20 mouse cellular contexts compared by ENCODE assay signal in the genomic region with DNA sequence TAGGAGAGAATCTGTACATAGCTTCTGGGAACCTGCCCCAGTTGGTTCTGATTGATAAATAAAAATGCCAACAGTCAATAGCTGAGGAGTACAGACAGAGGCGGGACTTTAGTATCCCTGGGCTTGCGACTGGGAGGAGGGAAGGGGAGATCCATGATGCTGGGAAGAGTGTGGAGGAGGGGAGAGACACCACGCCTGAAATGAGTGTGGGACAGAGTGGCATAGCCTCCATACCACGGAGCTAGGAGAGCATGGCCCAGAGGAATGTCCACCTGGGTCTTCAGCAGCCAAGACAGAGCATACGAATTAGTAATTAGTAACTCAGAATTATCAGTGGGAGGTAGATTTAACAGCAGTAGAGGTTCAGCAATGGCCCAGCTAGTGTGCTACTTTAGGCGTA.
DNase-seq lines count a peak whose midpoint lies in the region; ATAC-seq and TF ChIP-seq lines count a peak whose summit lies in the region.
"Had no signal": no experiment of that assay in that cellular context is flagged by ENCODE, and none has a peak within 500 bp of the region (broad histone marks: within the 10 kb centered on the region; RNA-seq: fewer than 3 reads in every experiment).

No protein-coding gene starts in this region.

- H3K4me2 ChIP-seq in forebrain, embryonic 11.5 days (ENCODE audit: low read depth, low read length, severe bottlenecking), result no peak overlapping the region
- H3K4me2 ChIP-seq in forebrain, embryonic 14.5 days (ENCODE audit: low read length), result no peak overlapping the region
- no peak overlapping the region for H3K4me2 ChIP-seq in kidney, postnatal 0 days (ENCODE audit: low read length)
- no peak overlapping the region for H3K4me2 ChIP-seq in neural tube, embryonic 11.5 days (ENCODE audit: low read depth)
- H3K4me2 ChIP-seq in intestine, embryonic 15.5 days (replicated peaks), result no peak overlapping the region
- H3K4me2 ChIP-seq: embryonic facial prominence, embryonic 12.5 days; heart, embryonic 12.5 days had no signal

- no peaks in the 10 kb centered on the region for H3K36me3 ChIP-seq in forebrain, embryonic 11.5 days (ENCODE audit: control insufficient read depth, insufficient read depth, low read length)
- no peaks in the 10 kb centered on the region for H3K36me3 ChIP-seq in forebrain, embryonic 14.5 days (ENCODE audit: control insufficient read depth, insufficient read depth, low read length)
- H3K36me3 ChIP-seq in kidney, postnatal 0 days (ENCODE audit: insufficient read depth, low read length), result no peaks in the 10 kb centered on the region
- no peaks in the 10 kb centered on the region for H3K36me3 ChIP-seq in neural tube, embryonic 11.5 days (ENCODE audit: control insufficient read depth, insufficient read depth, low read length)
- no peaks in the 10 kb centered on the region for H3K36me3 ChIP-seq in intestine, embryonic 15.5 days
- H3K36me3 ChIP-seq: embryonic facial prominence, embryonic 12.5 days; heart, embryonic 12.5 days; hindbrain, embryonic 10.5 days had no signal

- no peak for TF ChIP-seq CTCF in kidney, postnatal 0 days (IDR thresholded peaks at IDR 0.05; ENCODE audit: low read depth)

- H3K27ac ChIP-seq in forebrain, embryonic 11.5 days (ENCODE audit: low read depth, low read length), result no peak overlapping the region
- no peak overlapping the region for H3K27ac ChIP-seq in forebrain, embryonic 14.5 days (ENCODE audit: low read depth, low read length)
- no peak overlapping the region for H3K27ac ChIP-seq in kidney, postnatal 0 days
- H3K27ac ChIP-seq in neural tube, embryonic 11.5 days (ENCODE audit: low read depth, low read length), result no peak overlapping the region
- H3K27ac ChIP-seq in intestine, embryonic 15.5 days, result no peak overlapping the region
- H3K27ac ChIP-seq: embryonic facial prominence, embryonic 12.5 days; heart, adult 2 months; hindbrain, embryonic 10.5 days had no signal

- H3K27me3 ChIP-seq in forebrain, embryonic 11.5 days (ENCODE audit: control insufficient read depth, insufficient read depth, low read length), result no peaks in the 10 kb centered on the region
- H3K27me3 ChIP-seq in forebrain, embryonic 14.5 days (replicated peaks; ENCODE audit: control insufficient read depth, insufficient read depth, low read length), result no peaks in the 10 kb centered on the region
- no peaks in the 10 kb centered on the region for H3K27me3 ChIP-seq in kidney, postnatal 0 days (ENCODE audit: insufficient read depth, low read length)
- H3K27me3 ChIP-seq in neural tube, embryonic 11.5 days (ENCODE audit: control insufficient read depth, insufficient read depth, low read length), result no peaks in the 10 kb centered on the region
- H3K27me3 ChIP-seq in intestine, embryonic 15.5 days (replicated peaks), result no peaks in the 10 kb centered on the region
- H3K27me3 ChIP-seq: CH12.LX; embryonic facial prominence, embryonic 12.5 days; heart, embryonic 12.5 days had no signal

- H3K4me3 ChIP-seq in forebrain, embryonic 11.5 days (ENCODE audit: low read depth, low read length), result no peak overlapping the region
- H3K4me3 ChIP-seq in forebrain, embryonic 14.5 days (ENCODE audit: low read depth, low read length), result no peak overlapping the region
- no peak overlapping the region for H3K4me3 ChIP-seq in kidney, postnatal 0 days (replicated peaks; ENCODE audit: low read depth, low read length)
- no peak overlapping the region for H3K4me3 ChIP-seq in neural tube, embryonic 11.5 days (ENCODE audit: low read depth, low read length)
- H3K4me3 ChIP-seq in intestine, embryonic 15.5 days (replicated peaks), result no peak overlapping the region
- H3K4me3 ChIP-seq: embryonic facial prominence, embryonic 12.5 days; heart, adult 2 months; heart, embryonic 12.5 days; hindbrain, embryonic 10.5 days had no signal

- no peak for DNase-seq in forebrain, embryonic 11.5 days (ENCODE audit: low spot score)
- DNase-seq in forebrain, embryonic 14.5 days (ENCODE audit: low spot score), result no peak
- no peak for DNase-seq in kidney, postnatal 0 days (ENCODE audit: low spot score)
- DNase-seq in kidney, postnatal 10 days, result no peak
- DNase-seq in neural tube, embryonic 11.5 days (ENCODE audit: low spot score), result no peak
- DNase-seq in neural tube, embryonic 10.5 days (ENCODE audit: extremely low spot score, low spot score), result no peak
- peak; percentile 23 for DNase-seq in retina, postnatal 1 day
- DNase-seq: adrenal gland, adult 2 months; adrenal gland, postnatal 36 days; cerebellum, adult 2 months; cerebellum, postnatal 10 days; forebrain, postnatal 0 days; gastrocnemius, postnatal 14 days; heart, adult 2 months had no signal

- peak; percentile 36 for ATAC-seq in forebrain, embryonic 11.5 days (replicated peaks; ENCODE audit: low FRiP score)
- no peak for ATAC-seq in forebrain, embryonic 14.5 days
- 0 out of 2 replicates have a peak, but pooled peaks have one; percentile 36 for ATAC-seq in kidney, postnatal 0 days (replicated peaks; ENCODE audit: low FRiP score, low read depth)
- 0 out of 2 replicates have a peak, but pooled peaks have one; percentile 51 for ATAC-seq in neural tube, embryonic 11.5 days (ENCODE audit: insufficient read depth, low FRiP score, low TSS enrichment)
- no peak for ATAC-seq in intestine, embryonic 15.5 days
- ATAC-seq: forebrain, postnatal 0 days; intestine, embryonic 16.5 days had no signal

- no peak overlapping the region for H3K9ac ChIP-seq in forebrain, embryonic 11.5 days (ENCODE audit: low read length)
- no peak overlapping the region for H3K9ac ChIP-seq in forebrain, embryonic 14.5 days (ENCODE audit: low read length)
- no peak overlapping the region for H3K9ac ChIP-seq in kidney, postnatal 0 days (ENCODE audit: low read depth, low read length)
- H3K9ac ChIP-seq in neural tube, embryonic 11.5 days (ENCODE audit: low read length), result no peak overlapping the region
- no peak overlapping the region for H3K9ac ChIP-seq in intestine, embryonic 15.5 days
- H3K9ac ChIP-seq: embryonic facial prominence, embryonic 12.5 days; forebrain, postnatal 0 days; heart, embryonic 12.5 days had no signal

- H3K9me3 ChIP-seq in forebrain, embryonic 11.5 days (ENCODE audit: control insufficient read depth, low read length), result no peaks in the 10 kb centered on the region
- no peaks in the 10 kb centered on the region for H3K9me3 ChIP-seq in forebrain, embryonic 14.5 days (replicated peaks; ENCODE audit: control insufficient read depth, low read length)
- H3K9me3 ChIP-seq in kidney, postnatal 0 days (replicated peaks; ENCODE audit: low read length), result no peaks in the 10 kb centered on the region
- no peaks in the 10 kb centered on the region for H3K9me3 ChIP-seq in neural tube, embryonic 11.5 days (ENCODE audit: control insufficient read depth, low read length)
- H3K9me3 ChIP-seq in intestine, embryonic 15.5 days, result no peaks in the 10 kb centered on the region
- H3K9me3 ChIP-seq: embryonic facial prominence, embryonic 12.5 days; heart, embryonic 12.5 days; hindbrain, embryonic 10.5 days had no signal

- 62% methylated on average over 6 of the region's 6 CpGs for WGBS in forebrain, embryonic 11.5 days
- 55% methylated on average over 6 of the region's 6 CpGs for WGBS in forebrain, embryonic 14.5 days
- WGBS in kidney, postnatal 0 days, result 61% methylated on average over 6 of the region's 6 CpGs
- 56% methylated on average over 6 of the region's 6 CpGs for WGBS in neural tube, embryonic 11.5 days
- WGBS in intestine, embryonic 15.5 days, result 75% methylated on average over 6 of the region's 6 CpGs

- no peaks in the 10 kb centered on the region for H3K4me1 ChIP-seq in forebrain, embryonic 11.5 days (replicated peaks; ENCODE audit: control insufficient read depth, insufficient read depth, low read length)
- no peaks in the 10 kb centered on the region for H3K4me1 ChIP-seq in forebrain, embryonic 14.5 days (ENCODE audit: control insufficient read depth, insufficient read depth, low read length)
- no peaks in the 10 kb centered on the region for H3K4me1 ChIP-seq in kidney, postnatal 0 days (replicated peaks; ENCODE audit: insufficient read depth, low read length)
- H3K4me1 ChIP-seq in neural tube, embryonic 11.5 days (ENCODE audit: control insufficient read depth, insufficient read depth, low read length), result no peaks in the 10 kb centered on the region
- no peaks in the 10 kb centered on the region for H3K4me1 ChIP-seq in intestine, embryonic 15.5 days (replicated peaks)

Comparison
In these comparisons a context has a peak if more than half of its experiments do, and no peak if none do; other contexts are left out.
1. ATAC-seq: peak in forebrain, embryonic 11.5 days (single experiment), kidney, postnatal 0 days (single experiment) and neural tube, embryonic 11.5 days (single experiment); none in forebrain, embryonic 14.5 days (single experiment) and intestine, embryonic 15.5 days (single experiment).